Mouse (Mus musculus) MEL (cell line): ENCODE measurements around the gene Lao1. TPM values are rescaled to one million over a fixed set of nuclear protein-coding genes. Genes with fewer than 3 reads are reported as not detected.

Source experiments
- DNase-seq: peaks from one replicate; pipeline ENCODE4 v3.0.0; 2011; ENCODE audit warnings: low read depth, low spot score
- H3K27ac ChIP-seq: 2 replicates; pipeline ENCODE4 v1.5.1; 2012; ENCODE audit warnings: low read depth, mild to moderate bottlenecking, control low read depth, low read length, moderate library complexity; ENCODE audit not compliant: control insufficient read depth
- H3K27me3 ChIP-seq, 2 experiments: fragments of 150-350 bp in 1 of 2; sonication (generic) in 1 of 2; 2 replicates each; pipeline ENCODE4 v1.6.1; 2012; ENCODE audit warnings: low read length in 2 of 2, mild to moderate bottlenecking in 2 of 2, improper control_type of control experiment in 1 of 2, moderate library complexity in 1 of 2; ENCODE audit not compliant: insufficient read depth in 2 of 2, control insufficient read depth in 1 of 2
- H3K36me3 ChIP-seq, 2 experiments: 2 replicates each; pipeline ENCODE4 v1.6.1; 2012 to 2014; ENCODE audit warnings: low read length in 2 of 2, improper control_type of control experiment in 1 of 2, inconsistent platforms in 1 of 2, mild to moderate bottlenecking in 1 of 2; ENCODE audit not compliant: insufficient read depth in 2 of 2, control insufficient read depth in 1 of 2
- H3K4me1 ChIP-seq, 2 experiments: fragments of 150-350 bp in 1 of 2; sonication (generic) in 1 of 2; 2 replicates each; pipeline ENCODE4 v1.6.1; 2012; ENCODE audit warnings: low read length in 2 of 2, improper control_type of control experiment in 1 of 2, mild to moderate bottlenecking in 1 of 2; ENCODE audit not compliant: insufficient read depth in 2 of 2, control insufficient read depth in 1 of 2
- H3K4me3 ChIP-seq, 2 experiments: fragments of 150-350 bp in 1 of 2; sonication (generic) in 1 of 2; 2 replicates each; pipeline ENCODE4 v1.5.1; 2012; ENCODE audit warnings: low read depth in 2 of 2, low read length in 2 of 2, mild to moderate bottlenecking in 2 of 2, moderate library complexity in 2 of 2, control low read depth in 1 of 2, improper control_type of control experiment in 1 of 2; ENCODE audit not compliant: control insufficient read depth in 1 of 2, insufficient read depth in 1 of 2
- H3K79me2 ChIP-seq: 2 replicates; pipeline ENCODE4 v1.6.1; 2012; ENCODE audit warnings: mild to moderate bottlenecking, low read length, moderate library complexity; ENCODE audit not compliant: control insufficient read depth, poor library complexity, insufficient read depth
- H3K9ac ChIP-seq: 2 replicates; pipeline ENCODE4 v1.6.1; 2012; ENCODE audit warnings: low read depth, mild to moderate bottlenecking, control low read depth, low read length, moderate library complexity; ENCODE audit not compliant: control insufficient read depth, poor library complexity, severe bottlenecking
- H3K9me3 ChIP-seq: fragments of 150-350 bp; sonication (generic); replicated peaks from 2 replicates; pipeline ENCODE4 v1.6.1; 2012; ENCODE audit warnings: mild to moderate bottlenecking, low read length, improper control_type of control experiment, moderate library complexity; ENCODE audit not compliant: insufficient read depth
- BHLHE40 ChIP-seq: IDR thresholded peaks from 2 replicates; pipeline ENCODE4 v1.6.1; 2012; ENCODE audit warnings: low read depth, mild to moderate bottlenecking, inconsistent platforms, low read length, improper control_type of control experiment, borderline replicate concordance
- CHD1 ChIP-seq: IDR thresholded peaks from 2 replicates; pipeline ENCODE4 v1.6.1; 2012; ENCODE audit warnings: low read depth, mild to moderate bottlenecking, inconsistent platforms, low read length, improper control_type of control experiment
- CTCF ChIP-seq, 3 experiments: IDR thresholded peaks in 2 of 3; conservative IDR thresholded peaks in 1 of 3; 2 replicates each; pipeline ENCODE4 v1.5.1; 2011 to 2012; ENCODE audit warnings: low read length in 3 of 3, low read depth in 2 of 3, mild to moderate bottlenecking in 2 of 3, improper control_type of control experiment in 1 of 3, inconsistent platforms in 1 of 3, mixed read lengths in 1 of 3, moderate library complexity in 1 of 3; ENCODE audit not compliant: control insufficient read depth in 1 of 3, insufficient read depth in 1 of 3, poor library complexity in 1 of 3, severe bottlenecking in 1 of 3
- ELF1 ChIP-seq: IDR thresholded peaks from 2 replicates; pipeline ENCODE4 v1.6.1; 2014; ENCODE audit warnings: low read depth, mild to moderate bottlenecking, inconsistent platforms, low read length, improper control_type of control experiment, moderate library complexity
- EP300 ChIP-seq, 2 experiments: IDR thresholded peaks; 2 replicates each; pipeline ENCODE4 v1.6.1; 2011; ENCODE audit warnings: improper control_type of control experiment in 2 of 2, low read length in 2 of 2, low read depth in 1 of 2, mild to moderate bottlenecking in 1 of 2
- HCFC1 ChIP-seq: IDR thresholded peaks from 2 replicates; pipeline ENCODE4 v1.6.1; 2012; ENCODE audit warnings: low read depth, mild to moderate bottlenecking, inconsistent platforms, low read length, improper control_type of control experiment, moderate library complexity
- JUND ChIP-seq: IDR thresholded peaks from 2 replicates; pipeline ENCODE4 v1.6.1; 2011; ENCODE audit warnings: low read depth, mild to moderate bottlenecking, improper control_type of control experiment, low read length
- KAT2A ChIP-seq: conservative IDR thresholded peaks from 2 replicates; pipeline ENCODE4 v1.6.1; 2012; ENCODE audit warnings: low read depth, low read length, improper control_type of control experiment, inconsistent platforms
- MAX ChIP-seq: IDR thresholded peaks from 2 replicates; pipeline ENCODE4 v1.6.1; 2011; ENCODE audit warnings: low read length, improper control_type of control experiment
- MAZ ChIP-seq: IDR thresholded peaks from 2 replicates; pipeline ENCODE4 v1.6.1; 2012; ENCODE audit warnings: low read depth, mild to moderate bottlenecking, inconsistent platforms, low read length, improper control_type of control experiment
- MXI1 ChIP-seq: IDR thresholded peaks from 2 replicates; pipeline ENCODE4 v1.6.1; 2011; ENCODE audit warnings: mild to moderate bottlenecking, low read depth, low read length, improper control_type of control experiment
- MYB ChIP-seq: IDR thresholded peaks from 2 replicates; pipeline ENCODE4 v1.6.1; 2011; ENCODE audit warnings: mild to moderate bottlenecking, low read depth, low read length, improper control_type of control experiment
- MYC ChIP-seq: IDR thresholded peaks from 2 replicates; pipeline ENCODE4 v1.6.1; 2011; ENCODE audit warnings: low read depth, mild to moderate bottlenecking, low read length, improper control_type of control experiment, moderate library complexity
- NELFE ChIP-seq: IDR thresholded peaks from 2 replicates; pipeline ENCODE4 v1.6.1; 2011; ENCODE audit warnings: low read depth, low read length, improper control_type of control experiment
- POLR2AphosphoS5 ChIP-seq: IDR thresholded peaks from 2 replicates; pipeline ENCODE4 v1.6.1; 2012; ENCODE audit warnings: low read depth, borderline replicate concordance, mild to moderate bottlenecking, inconsistent platforms, low read length, moderate library complexity, mixed read lengths
- SIN3A ChIP-seq: IDR thresholded peaks from 2 replicates; pipeline ENCODE4 v1.6.1; 2012; ENCODE audit warnings: low read length, improper control_type of control experiment, inconsistent platforms
- TBP ChIP-seq: IDR thresholded peaks from 2 replicates; pipeline ENCODE4 v1.8.0; 2011; ENCODE audit warnings: low read depth, low read length, improper control_type of control experiment
- UBTF ChIP-seq: IDR thresholded peaks from 2 replicates; pipeline ENCODE4 v1.6.1; 2012; ENCODE audit warnings: low read depth, mild to moderate bottlenecking, inconsistent platforms, low read length, improper control_type of control experiment, moderate library complexity, borderline replicate concordance; ENCODE audit not compliant: insufficient read depth
- ZC3H11A ChIP-seq: IDR thresholded peaks from 2 replicates; pipeline ENCODE4 v1.6.1; 2012; ENCODE audit warnings: low read depth, mild to moderate bottlenecking, inconsistent platforms, low read length, improper control_type of control experiment
- ZKSCAN1 ChIP-seq: IDR thresholded peaks from 2 replicates; pipeline ENCODE4 v1.6.1; 2012; ENCODE audit warnings: low read depth, mild to moderate bottlenecking, inconsistent platforms, low read length, improper control_type of control experiment, moderate library complexity
- ZMIZ1 ChIP-seq: IDR thresholded peaks from 2 replicates; pipeline ENCODE4 v1.6.1; 2012; ENCODE audit warnings: low read depth, mild to moderate bottlenecking, inconsistent platforms, low read length, improper control_type of control experiment, moderate library complexity
- polyA plus RNA-seq, 2 experiments: library from polyadenylated mRNA; stranded (reverse) in 1 of 2; unstranded in 1 of 2; fragments of >175 nt in 1 of 2; fragments of >200 nt in 1 of 2; gene quantifications; 2 replicates each; pipeline versions ENCODE4 v1.2.1 to v1.2.4; 2012; ENCODE audit warnings: low replicate concordance in 2 of 2, low read depth in 1 of 2; ENCODE audit not compliant: insufficient read length in 2 of 2, insufficient read depth in 1 of 2, missing spikeins in 1 of 2
- total RNA-seq: library from RNA; depleted of rRNA; stranded (reverse); fragments of 300-350 nt; gene quantifications from 2 replicates; pipeline ENCODE4 v1.2.3, GENCODE M21; 2012

Gene Lao1
- total and polyA plus RNA-seq, 3 experiments = not detected

- TF ChIP-seq UBTF (no peak), MAZ (no peak), ELF1 (no peak), MYB (no peak), HCFC1 (no peak), TBP (no peak), MAX (no peak)
- H3K27ac ChIP-seq = no peak overlapping the region
- no peaks in the 10 kb centered on the region for H3K9me3 ChIP-seq
- no peaks in the 10 kb centered on the region for H3K27me3 ChIP-seq
- no peaks in the 10 kb centered on the region for H3K79me2 ChIP-seq
- H3K9ac ChIP-seq = no peak overlapping the region
- DNase-seq = no peak
- no peaks in the 10 kb centered on the region for H3K4me1 ChIP-seq
- H3K36me3 ChIP-seq = no peaks in the 10 kb centered on the region
- no peak overlapping the region for H3K4me3 ChIP-seq
These were observed 49.8 kb downstream of the Lao1 start for GRCm38 (mm10) chr4:119011050-119011680.

- Histone ChIP-seq H3K9me3 (no peaks in the 10 kb centered on the region), H3K27ac (no peak overlapping the region), H3K9ac (no peak overlapping the region), H3K4me1 (no peaks in the 10 kb centered on the region; a peak in 1 of 4 replicates)
- no peak for DNase-seq
- TF ChIP-seq BHLHE40 (no peak), CHD1 (no peak), HCFC1 (no peak), CTCF (IDR thresholded peaks at IDR 0.05 in 2 of 3, conservative IDR thresholded peaks at IDR 0.05 in 1 of 3; ENCODE audit: control insufficient read depth in 1 of 3, insufficient read depth in 1 of 3, low read depth in 2 of 3, low read length in 3 of 3, poor library complexity in 1 of 3, severe bottlenecking in 1 of 3) (no peak), ZKSCAN1 (no peak), MYC (no peak), TBP (no peak), MAX (no peak), POLR2AphosphoS5 (no peak), MAZ (no peak), JUND (no peak), EP300 (IDR thresholded peaks at IDR 0.05; ENCODE audit: low read depth in 1 of 2, low read length in 2 of 2) (no peak), MXI1 (no peak), ZC3H11A (no peak), KAT2A (no peak), SIN3A (no peak), ZMIZ1 (no peak), NELFE (no peak)
- TF ChIP-seq, all 39 proteins: peak for 0
- no peaks in the 10 kb centered on the region for H3K36me3 ChIP-seq
- H3K4me3 ChIP-seq = no peak overlapping the region
- H3K27me3 ChIP-seq = no peaks in the 10 kb centered on the region
- H3K79me2 ChIP-seq = no peaks in the 10 kb centered on the region
These were observed 51.7 kb downstream of the Lao1 start for GRCm38 (mm10) chr4:119013031-119013430.
